Mouse (Mus musculus) limb, embryonic 13.5 days (tissue): ENCODE data around the gene Ipmk. TPM values are rescaled to one million over a fixed set of nuclear protein-coding genes. Genes with fewer than 3 reads are reported as not detected.

Source experiments
- ATAC-seq: fragments of 200-750 bp; cut with Nextera tagmentation; 2 replicates; pipeline ENCODE4 v1.8.0; 2017; ENCODE audit warnings: low read depth, moderate number of reproducible peaks, moderate TSS enrichment; ENCODE audit not compliant: low FRiP score
- H3K27ac ChIP-seq: fragments of 300-500 bp; sonication (generic); 2 replicates; pipeline ENCODE4 v1.5.1; 2015; ENCODE audit warnings: inconsistent platforms, mild to moderate bottlenecking, moderate library complexity
- H3K27me3 ChIP-seq: fragments of 300-500 bp; sonication (generic); 2 replicates; pipeline ENCODE4 v1.6.1; 2015; ENCODE audit warnings: mild to moderate bottlenecking, inconsistent platforms
- H3K36me3 ChIP-seq: fragments of 300-500 bp; sonication (generic); 2 replicates; pipeline ENCODE4 v1.6.1; 2015; ENCODE audit warnings: inconsistent platforms, mild to moderate bottlenecking, moderate library complexity
- H3K4me1 ChIP-seq: fragments of 300-500 bp; sonication (generic); 2 replicates; pipeline ENCODE4 v1.6.1; 2015; ENCODE audit warnings: inconsistent platforms
- H3K4me2 ChIP-seq: fragments of 300-500 bp; sonication (generic); replicated peaks from 2 replicates; pipeline ENCODE4 v1.6.1; 2015; ENCODE audit warnings: inconsistent platforms, mild to moderate bottlenecking, moderate library complexity
- H3K4me3 ChIP-seq: fragments of 300-500 bp; sonication (generic); 2 replicates; pipeline ENCODE4 v1.5.1; 2015; ENCODE audit warnings: moderate library complexity, mild to moderate bottlenecking, inconsistent platforms
- H3K9ac ChIP-seq: fragments of 300-500 bp; sonication (generic); 2 replicates; pipeline ENCODE4 v1.6.1; 2015; ENCODE audit warnings: mild to moderate bottlenecking, inconsistent platforms
- H3K9me3 ChIP-seq: fragments of 300-500 bp; sonication (generic); 2 replicates; pipeline ENCODE4 v1.6.1; 2016; ENCODE audit warnings: inconsistent platforms
- WGBS: fragments of 180-500 bp; shearing (Covaris S2); methylation state at CpG from one replicate; pipeline ENCODE4 v1.1.7; 2015; 5-methylcytosine and 5-hydroxymethylcytosine counted together
- polyA plus RNA-seq: library from polyadenylated mRNA; unstranded; fragments of >200 nt; fragmentation: Nextera tagmentation; extraction: Ambion mirVana; gene quantifications from 2 replicates; pipeline ENCODE4 v1.2.1, GENCODE M21; 2015

Gene Ipmk
- polyA plus RNA-seq, 1 experiment from 2014 or later, result 11.2 TPM

GRCm38 (mm10) chr10:71354947-71355346 is 7.4 kb downstream of the Ipmk start:
- H3K27me3 ChIP-seq, result no peaks in the 10 kb centered on the region
- no peaks in the 10 kb centered on the region for H3K9me3 ChIP-seq
- H3K9ac ChIP-seq, result no peak overlapping the region
- WGBS, result 89% methylated on average over 12 of the region's 12 CpGs
- H3K27ac ChIP-seq, result no peak overlapping the region
- H3K4me3 ChIP-seq, result no peak overlapping the region
- H3K4me2 ChIP-seq, result no peak overlapping the region
- no peak for ATAC-seq
- H3K4me1 ChIP-seq, result no peaks in the 10 kb centered on the region
- no peaks in the 10 kb centered on the region; the same call in 1 of the 2 replicates for H3K36me3 ChIP-seq

GRCm38 (mm10) chr10:71361044-71361443 is 13.5 kb downstream of the Ipmk start:
- H3K27me3 ChIP-seq, result no peaks in the 10 kb centered on the region
- no peak overlapping the region for H3K27ac ChIP-seq
- H3K4me1 ChIP-seq, result 0 out of 2 replicates have a peak, but pooled peaks cover 7% of the 10 kb centered on the region
- no peaks in the 10 kb centered on the region for H3K9me3 ChIP-seq
- H3K9ac ChIP-seq, result no peak overlapping the region
- H3K4me2 ChIP-seq, result no peak overlapping the region
- no peak overlapping the region for H3K4me3 ChIP-seq
- H3K36me3 ChIP-seq, result peaks cover 16% of the 10 kb centered on the region; the same call in 1 of the 2 replicates
- ATAC-seq, result no peak
- 75% methylated on average over 7 of the region's 7 CpGs for WGBS

GRCm38 (mm10) chr10:71361836-71362562 is 14.4 kb downstream of the Ipmk start:
- Histone ChIP-seq H3K4me1 (0 out of 2 replicates have a peak, but pooled peaks cover 7% of the 10 kb centered on the region), H3K27me3 (no peaks in the 10 kb centered on the region), H3K9me3 (no peaks in the 10 kb centered on the region), H3K9ac (peak overlapping the region; percentile 35; the same call in 1 of the 2 replicates), H3K4me3 (no peak overlapping the region), H3K27ac (no peak overlapping the region), H3K36me3 (peaks cover 23% of the 10 kb centered on the region), H3K4me2 (peak overlapping the region; percentile 38; the same call in 1 of the 2 replicates)
- WGBS, result 29% methylated on average over 18 of the region's 18 CpGs
- no peak; the same call in 1 of the 2 replicates for ATAC-seq

- Histone ChIP-seq H3K27me3 (no peaks in the 10 kb centered on the region), H3K9ac (no peak overlapping the region), H3K36me3 (peaks cover 29% of the 10 kb centered on the region), H3K27ac (no peak overlapping the region), H3K9me3 (no peaks in the 10 kb centered on the region), H3K4me3 (no peak overlapping the region), H3K4me1 (0 out of 2 replicates have a peak, but pooled peaks cover 7% of the 10 kb centered on the region), H3K4me2 (no peak overlapping the region)
- no peak for ATAC-seq
- WGBS, result 82% methylated on average over 8 of the region's 8 CpGs
Measured at GRCm38 (mm10) chr10:71363440-71363839, 15.9 kb downstream of the Ipmk start.

GRCm38 (mm10) chr10:71363858-71364257 is 16.3 kb downstream of the Ipmk start:
- Histone ChIP-seq H3K36me3 (peaks cover 29% of the 10 kb centered on the region), H3K4me1 (0 out of 2 replicates have a peak, but pooled peaks cover 7% of the 10 kb centered on the region), H3K9me3 (no peaks in the 10 kb centered on the region), H3K27me3 (no peaks in the 10 kb centered on the region), H3K4me2 (no peak overlapping the region), H3K27ac (no peak overlapping the region), H3K9ac (no peak overlapping the region), H3K4me3 (no peak overlapping the region)
- ATAC-seq, result no peak
- 90% methylated on average over 10 of the region's 10 CpGs for WGBS

GRCm38 (mm10) chr10:71368128-71368940 is 20.8 kb downstream of the Ipmk start:
- no peak overlapping the region for H3K27ac ChIP-seq
- no peaks in the 10 kb centered on the region for H3K9me3 ChIP-seq
- no peak overlapping the region for H3K4me3 ChIP-seq
- no peak for ATAC-seq
- H3K27me3 ChIP-seq, result no peaks in the 10 kb centered on the region
- H3K36me3 ChIP-seq, result peaks cover 33% of the 10 kb centered on the region
- 90% methylated on average over 16 of the region's 16 CpGs for WGBS
- H3K4me1 ChIP-seq, result no peaks in the 10 kb centered on the region
- H3K9ac ChIP-seq, result no peak overlapping the region
- no peak overlapping the region for H3K4me2 ChIP-seq

GRCm38 (mm10) chr10:71369466-71369865 is 21.9 kb downstream of the Ipmk start:
- Histone ChIP-seq H3K4me2 (no peak overlapping the region), H3K4me1 (no peaks in the 10 kb centered on the region), H3K36me3 (peaks cover 33% of the 10 kb centered on the region), H3K27ac (no peak overlapping the region), H3K27me3 (no peaks in the 10 kb centered on the region), H3K9ac (no peak overlapping the region), H3K4me3 (no peak overlapping the region), H3K9me3 (no peaks in the 10 kb centered on the region)
- no peak for ATAC-seq
- WGBS, result 77% methylated on average over 3 of the region's 3 CpGs

GRCm38 (mm10) chr10:71371881-71372280 is 24.3 kb downstream of the Ipmk start:
- Histone ChIP-seq H3K27ac (no peak overlapping the region), H3K4me3 (no peak overlapping the region), H3K27me3 (no peaks in the 10 kb centered on the region), H3K36me3 (peaks cover 20% of the 10 kb centered on the region), H3K4me1 (no peaks in the 10 kb centered on the region), H3K9ac (no peak overlapping the region), H3K9me3 (no peaks in the 10 kb centered on the region), H3K4me2 (no peak overlapping the region)
- ATAC-seq, result no peak
- WGBS, result 79% methylated on average over 6 of the region's 6 CpGs

GRCm38 (mm10) chr10:71373706-71374105 is 26.1 kb downstream of the Ipmk start:
- Histone ChIP-seq H3K4me2 (no peak overlapping the region), H3K36me3 (peaks cover 25% of the 10 kb centered on the region), H3K4me1 (no peaks in the 10 kb centered on the region), H3K9me3 (no peaks in the 10 kb centered on the region), H3K4me3 (no peak overlapping the region), H3K27me3 (no peaks in the 10 kb centered on the region), H3K27ac (no peak overlapping the region), H3K9ac (no peak overlapping the region)
- no peak for ATAC-seq
- 91% methylated on average over 11 of the region's 11 CpGs for WGBS

GRCm38 (mm10) chr10:71376014-71376413 is 28.5 kb downstream of the Ipmk start:
- peaks cover 38% of the 10 kb centered on the region for H3K36me3 ChIP-seq
- no peak overlapping the region for H3K4me3 ChIP-seq
- no peaks in the 10 kb centered on the region for H3K9me3 ChIP-seq
- no peak overlapping the region for H3K9ac ChIP-seq
- H3K4me1 ChIP-seq, result no peaks in the 10 kb centered on the region
- H3K27ac ChIP-seq, result no peak overlapping the region
- 85% methylated on average over 6 of the region's 6 CpGs for WGBS
- H3K4me2 ChIP-seq, result no peak overlapping the region
- H3K27me3 ChIP-seq, result no peaks in the 10 kb centered on the region
- ATAC-seq, result no peak

- Histone ChIP-seq H3K4me1 (peaks cover 10% of the 10 kb centered on the region; the same call in 1 of the 2 replicates), H3K4me2 (no peak overlapping the region), H3K9me3 (no peaks in the 10 kb centered on the region), H3K27me3 (no peaks in the 10 kb centered on the region), H3K9ac (no peak overlapping the region), H3K36me3 (peaks cover 36% of the 10 kb centered on the region), H3K4me3 (no peak overlapping the region), H3K27ac (no peak overlapping the region)
- no peak for ATAC-seq
- WGBS, result 93% methylated on average over 7 of the region's 7 CpGs
Measured at GRCm38 (mm10) chr10:71380406-71380805, 32.8 kb downstream of the Ipmk start.

- Histone ChIP-seq H3K9me3 (no peaks in the 10 kb centered on the region), H3K4me3 (no peak overlapping the region), H3K9ac (no peak overlapping the region), H3K27me3 (no peaks in the 10 kb centered on the region), H3K36me3 (peaks cover 36% of the 10 kb centered on the region), H3K27ac (no peak overlapping the region), H3K4me1 (peaks cover 10% of the 10 kb centered on the region; the same call in 1 of the 2 replicates), H3K4me2 (no peak overlapping the region)
- no peak for ATAC-seq
- WGBS, result 87% methylated on average over 29 of the region's 29 CpGs
Measured at GRCm38 (mm10) chr10:71381471-71382033, 34.0 kb downstream of the Ipmk start.
